Mouse (Mus musculus) cerebellum, adult 2 months (tissue): ENCODE results near the gene Krtap5-4.
A peak's percentile ranks its signal among the peaks of the same experiment; 100 is the strongest.

Source experiments
- CTCF ChIP-seq: fragments of 200-500 bp; IDR thresholded peaks from 2 replicates; pipeline ENCODE4 v1.5.1; 2011; ENCODE audit warnings: low read depth, mild to moderate bottlenecking, control low read depth, low read length, moderate library complexity, borderline replicate concordance; ENCODE audit not compliant: insufficient read depth
- POLR2A ChIP-seq: fragments of 200-500 bp; IDR thresholded peaks from 2 replicates; pipeline ENCODE4 v1.6.1; 2011; ENCODE audit warnings: low read length, control low read depth, borderline replicate concordance; ENCODE audit not compliant: insufficient read depth

DNA sequence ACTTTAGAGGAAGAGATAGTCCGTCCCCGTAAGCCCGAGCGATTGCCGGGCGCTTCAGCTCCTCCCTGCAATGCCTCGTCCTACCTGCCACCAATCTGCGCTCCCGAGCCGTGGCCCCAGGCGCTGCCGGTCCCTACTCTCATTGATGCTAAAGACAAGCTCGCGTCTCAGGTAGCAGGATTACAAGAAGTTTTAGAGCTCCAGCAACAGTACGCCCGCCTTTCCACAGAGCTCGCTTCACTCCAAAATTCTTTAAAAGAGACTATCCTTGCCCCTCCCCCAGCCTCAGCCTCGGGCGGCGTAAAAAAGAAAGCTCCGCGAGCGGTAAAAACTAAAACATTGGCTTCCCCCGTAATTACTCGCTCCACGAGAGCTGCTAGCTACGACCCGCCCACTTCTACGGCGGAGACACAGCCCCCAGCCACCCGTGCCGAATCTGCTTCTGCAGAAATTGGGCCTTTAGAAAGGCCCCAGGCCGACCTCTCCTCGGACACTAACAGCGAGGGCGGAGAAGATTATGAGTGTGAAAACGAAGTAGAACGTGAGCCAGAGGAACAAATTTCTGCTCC, 19.2 kb upstream of the Krtap5-4 start:
- peak; percentile 28; the same call in 1 of the 2 replicates for TF ChIP-seq CTCF
- no peak for TF ChIP-seq POLR2A
